Mouse (Mus musculus) kidney, adult 11 months (tissue): ENCODE data around the gene Gm49384.

Source experiments
- DNase-seq: peaks from one replicate; pipeline ENCODE4 v3.0.0; 2022

Gene Gm49384

GRCm38 (mm10) chr12:69198985-69199384 lies 5.1 kb downstream of the Gm49384 start:
- no peak for DNase-seq

DNA sequence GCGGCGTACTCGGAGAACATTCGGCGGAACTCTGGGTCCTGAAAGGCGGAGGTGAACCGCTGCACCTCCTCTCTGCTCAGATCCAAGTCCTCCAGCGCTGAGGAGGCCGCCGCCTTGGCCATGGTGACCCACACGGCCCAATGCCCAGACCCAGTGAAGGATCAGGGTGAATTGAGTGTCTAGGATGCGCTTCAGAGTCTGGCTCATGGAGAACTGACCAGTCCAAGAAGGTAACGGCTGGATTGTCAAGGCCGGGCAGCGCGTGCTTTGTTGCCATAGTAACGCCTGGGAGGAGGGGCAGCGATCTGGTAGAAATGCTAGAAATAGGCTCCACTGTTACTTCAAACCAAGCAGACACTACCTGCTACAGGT lies 5.9 kb downstream of the Gm49384 start, which contains the start of gene Dnaaf2:
Gene Dnaaf2, minus strand, starts transcription at position 266 of the 372 bp plus-strand sequence.
- peak; percentile 81 for DNase-seq

DNA sequence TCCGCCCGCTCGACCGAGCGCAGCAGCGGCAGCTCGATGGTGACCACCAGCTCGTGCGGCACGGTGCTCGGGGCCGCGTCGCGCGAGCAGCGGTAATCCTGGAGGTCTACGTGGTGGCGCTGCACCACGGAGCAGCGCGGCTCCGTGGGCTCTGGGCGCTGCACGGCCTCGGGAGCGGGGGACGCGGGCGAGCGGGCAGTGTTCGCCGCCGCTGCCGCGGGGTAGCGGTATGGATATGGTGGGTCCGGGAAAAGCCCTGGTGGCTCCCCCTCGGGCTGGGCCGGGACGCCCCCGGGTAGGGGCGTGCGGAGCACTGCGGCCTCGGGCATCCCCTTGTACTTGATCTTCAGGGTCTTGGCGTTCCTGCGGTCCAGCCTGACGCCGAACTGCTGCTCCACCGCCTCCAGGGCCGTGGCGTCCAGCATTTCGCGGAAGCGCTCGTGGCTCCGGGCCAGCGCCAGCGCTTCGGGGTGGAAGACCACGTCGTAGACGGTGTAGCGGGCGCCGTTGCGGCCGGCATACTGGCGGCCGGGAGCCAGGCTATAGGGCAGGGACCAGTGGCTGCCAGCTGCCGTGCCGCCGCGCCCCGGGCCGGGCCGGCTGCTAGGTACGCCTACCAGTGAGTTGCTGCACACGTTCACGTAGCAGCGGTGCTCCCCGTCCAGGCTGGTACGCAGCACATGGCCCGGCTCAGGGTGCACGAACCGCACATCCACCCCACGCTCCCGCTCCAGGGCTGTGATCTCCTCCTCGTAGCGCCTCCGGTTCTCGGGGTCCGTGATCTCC lies 6.5 kb downstream of the Gm49384 start:
- DNase-seq = peak; percentile 33

- peak; percentile 47 for DNase-seq
These were observed 7.4 kb downstream of the Gm49384 start, which contains the start of gene Gm49383 for GRCm38 (mm10) chr12:69196444-69197377. TSS of gene Gm49383 (minus strand) at chr12:69197104.

DNA sequence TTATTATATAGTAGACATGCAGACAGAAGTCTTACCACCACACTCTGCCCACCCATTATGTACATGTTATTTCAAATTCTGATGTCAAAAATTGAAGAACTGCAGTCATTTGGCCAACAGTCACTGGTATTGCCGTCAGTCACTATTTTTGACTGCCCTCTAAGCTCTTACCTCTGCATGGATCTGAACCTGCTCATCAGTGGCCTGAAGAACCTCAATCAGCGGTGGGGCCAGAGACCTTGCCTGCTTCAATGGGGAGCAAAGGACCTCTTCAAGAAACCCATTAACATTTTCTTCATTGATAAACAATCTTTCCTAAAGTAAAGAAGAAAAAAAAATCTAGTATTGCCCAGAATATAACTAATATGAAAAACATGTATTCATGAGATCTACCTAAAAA lies 11.4 kb downstream of the Gm49384 start:
- no peak for DNase-seq

DNA sequence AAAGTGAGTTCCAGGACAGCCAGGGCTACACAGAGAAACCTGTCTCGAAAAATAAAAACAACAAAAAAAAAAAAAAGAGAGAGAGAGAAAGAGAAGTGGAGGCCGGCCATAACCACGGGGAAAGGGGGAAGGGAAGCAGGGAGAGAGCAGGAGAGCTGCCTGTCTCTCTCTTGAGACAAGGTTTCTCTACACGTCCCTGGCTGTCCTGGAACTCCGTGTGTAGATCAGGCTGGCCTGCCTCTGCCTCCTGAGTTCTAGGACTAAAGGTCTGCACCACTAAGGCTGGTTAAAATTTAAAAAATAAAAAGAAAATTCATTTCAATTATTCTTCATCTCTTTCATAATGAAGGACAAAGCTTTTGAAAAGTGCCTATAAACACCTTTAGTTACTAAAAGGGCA lies 12.7 kb downstream of the Gm49384 start:
- no peak for DNase-seq

- no peak for DNase-seq
These were observed 13.5 kb downstream of the Gm49384 start for GRCm38 (mm10) chr12:69190522-69190921.

GRCm38 (mm10) chr12:69190074-69190473 lies 14.0 kb downstream of the Gm49384 start:
- no peak for DNase-seq

- DNase-seq = peak; percentile 61
These were observed 17.1 kb downstream of the Gm49384 start for GRCm38 (mm10) chr12:69186811-69187471.

DNA sequence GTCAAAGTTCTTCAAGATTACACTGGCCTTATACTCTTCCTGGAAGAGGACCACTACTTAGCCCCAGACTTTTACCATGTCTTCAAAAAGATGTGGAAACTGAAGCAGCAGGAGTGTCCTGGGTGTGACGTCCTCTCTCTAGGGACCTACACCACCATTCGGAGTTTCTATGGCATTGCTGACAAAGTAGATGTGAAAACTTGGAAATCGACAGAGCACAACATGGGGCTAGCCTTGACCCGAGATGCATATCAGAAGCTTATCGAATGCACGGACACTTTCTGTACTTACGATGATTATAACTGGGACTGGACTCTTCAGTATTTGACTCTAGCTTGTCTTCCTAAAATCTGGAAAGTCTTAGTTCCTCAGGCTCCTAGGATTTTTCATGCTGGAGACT lies 18.7 kb downstream of the Gm49384 start:
- DNase-seq = no peak

- peak; percentile 36 for DNase-seq
These were observed 19.4 kb downstream of the Gm49384 start for GRCm38 (mm10) chr12:69184342-69185295.

GRCm38 (mm10) chr12:69183583-69184308 lies 20.3 kb downstream of the Gm49384 start, which contains the start of the genes Rpl36al and Mgat2:
TSS of gene Rpl36al (minus strand) at chr12:69184083.
TSS of gene Mgat2 (plus strand) at chr12:69184157.
- peak; percentile 96 for DNase-seq

DNA sequence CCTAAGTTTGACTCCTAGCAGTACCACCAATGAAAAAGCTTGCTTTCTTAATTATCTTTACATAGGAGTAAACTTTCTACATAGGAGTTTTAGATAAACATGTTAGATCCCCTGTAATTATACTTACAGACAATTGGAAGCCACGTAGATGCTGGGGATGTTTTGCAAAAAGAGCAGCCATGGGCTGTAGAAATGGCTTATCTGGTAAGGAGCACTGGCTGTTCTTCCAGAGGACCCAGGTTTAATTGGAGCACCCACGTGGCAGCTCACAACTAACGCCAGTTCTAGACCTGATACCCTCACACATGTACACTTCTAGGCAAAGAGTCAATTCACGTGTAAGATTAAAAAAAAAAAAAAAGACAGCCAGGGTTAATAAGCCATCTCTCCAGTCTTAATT lies 22.3 kb downstream of the Gm49384 start:
- no peak for DNase-seq

- no peak for DNase-seq
These were observed 24.7 kb downstream of the Gm49384 start for GRCm38 (mm10) chr12:69179371-69179770.

DNA sequence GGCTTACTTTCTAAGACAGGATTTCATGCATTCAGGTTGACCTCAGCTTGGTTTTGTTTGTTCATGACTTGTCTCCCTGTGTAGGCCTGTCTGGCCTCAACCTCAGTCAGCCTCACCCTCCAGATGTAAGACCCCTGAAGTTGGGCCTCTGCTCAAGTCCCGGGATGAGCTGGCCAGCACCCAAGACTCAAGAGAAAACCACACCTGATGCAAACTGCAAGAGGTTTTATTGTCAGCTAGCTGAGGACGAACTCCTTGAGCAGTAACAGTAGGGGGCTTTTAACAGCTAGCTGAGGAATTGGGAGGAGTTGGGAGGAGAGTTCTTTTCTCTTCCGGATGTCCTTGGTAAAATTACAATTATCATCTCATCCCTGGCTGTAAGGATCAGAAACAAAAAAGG lies 26.5 kb downstream of the Gm49384 start:
- no peak for DNase-seq

GRCm38 (mm10) chr12:69175975-69176374 lies 28.1 kb downstream of the Gm49384 start:
- no peak for DNase-seq

DNA sequence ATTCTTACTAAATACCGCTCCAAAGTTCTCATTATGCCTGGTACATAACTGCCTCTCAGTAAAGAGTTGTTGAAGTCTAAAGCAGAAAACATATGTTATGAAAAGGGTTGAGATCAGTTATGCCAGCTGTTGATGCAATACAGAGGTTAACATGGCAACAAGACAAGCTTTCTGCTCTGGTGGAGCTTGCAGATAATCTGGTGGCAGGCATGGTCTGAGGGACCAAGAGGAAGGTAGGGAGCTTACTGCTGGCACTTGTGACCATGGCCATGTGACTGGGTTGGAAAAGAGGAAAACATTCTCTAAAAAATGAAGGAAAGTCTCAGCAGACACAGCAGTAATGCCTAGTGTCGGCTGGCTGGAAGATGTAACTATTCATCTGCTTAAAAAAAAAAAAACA lies 32.8 kb downstream of the Gm49384 start:
- DNase-seq = no peak

GRCm38 (mm10) chr12:69168461-69169106 lies 35.5 kb downstream of the Gm49384 start, which contains the start of gene Lrr1:
TSS of gene Lrr1 (plus strand) at chr12:69168814.
- peak; percentile 90 for DNase-seq

- DNase-seq = no peak
These were observed 36.2 kb downstream of the Gm49384 start for GRCm38 (mm10) chr12:69167656-69168460.
